9 mouse cellular contexts compared by ENCODE assay signal in genomic region chr7:70337581-70338264, GRCm38 (mm10). TPM values are rescaled to one million over a fixed set of nuclear protein-coding genes. Genes with fewer than 3 reads are reported as not detected.
DNase-seq lines count a peak whose midpoint lies in the region; ATAC-seq and TF ChIP-seq lines count a peak whose summit lies in the region.
"Had no signal": no experiment of that assay in that cellular context is flagged by ENCODE, and none has a peak within 500 bp of the region (broad histone marks: within the 10 kb centered on the region; RNA-seq: fewer than 3 reads in every experiment).

No protein-coding gene starts in this region.

- 6% methylated on average over 37 of the region's 37 CpGs for WGBS in forebrain, postnatal 0 days
- 1% methylated on average over 37 of the region's 37 CpGs for WGBS in limb, embryonic 12.5 days
- WGBS in neural tube, embryonic 15.5 days, result 5% methylated on average over 37 of the region's 37 CpGs

- peak overlapping the region; percentile 51 for H3K27ac ChIP-seq in layer of hippocampus, adult 2 months
- H3K27ac ChIP-seq in forebrain, postnatal 0 days (ENCODE audit: low read depth, low read length), result peak overlapping the region; percentile 66
- no peak overlapping the region for H3K27ac ChIP-seq in limb, embryonic 12.5 days
- H3K27ac ChIP-seq in neural tube, embryonic 15.5 days (replicated peaks), result no peak overlapping the region

- ATAC-seq in forebrain, postnatal 0 days, result peak; percentile 42
- ATAC-seq in limb, embryonic 12.5 days (ENCODE audit: insufficient number of reproducible peaks, insufficient read depth, low FRiP score, low TSS enrichment, low read depth), result no peak
- ATAC-seq in neural tube, embryonic 15.5 days (ENCODE audit: low FRiP score), result no peak

- no peaks in the 10 kb centered on the region for H3K9me3 ChIP-seq in forebrain, postnatal 0 days (ENCODE audit: low read length)
- no peaks in the 10 kb centered on the region for H3K9me3 ChIP-seq in limb, embryonic 12.5 days
- no peaks in the 10 kb centered on the region for H3K9me3 ChIP-seq in neural tube, embryonic 15.5 days (replicated peaks)

- TF ChIP-seq CTCF in layer of hippocampus, adult 2 months (conservative IDR thresholded peaks at IDR 0.05), result peak; percentile 30
- peak; percentile 43 for TF ChIP-seq CTCF in forebrain, postnatal 0 days (IDR thresholded peaks at IDR 0.05; ENCODE audit: low read depth)

- no peaks in the 10 kb centered on the region for H3K36me3 ChIP-seq in forebrain, postnatal 0 days (ENCODE audit: insufficient read depth)
- no peaks in the 10 kb centered on the region for H3K36me3 ChIP-seq in limb, embryonic 12.5 days
- H3K36me3 ChIP-seq in neural tube, embryonic 15.5 days, result no peaks in the 10 kb centered on the region

- peaks cover 87% of the 10 kb centered on the region for H3K27me3 ChIP-seq in forebrain, postnatal 0 days (ENCODE audit: insufficient read depth, low read length)
- peaks cover 92% of the 10 kb centered on the region for H3K27me3 ChIP-seq in limb, embryonic 12.5 days
- H3K27me3 ChIP-seq in neural tube, embryonic 15.5 days (replicated peaks), result peaks cover 83% of the 10 kb centered on the region

- H3K4me1 ChIP-seq in forebrain, postnatal 0 days (ENCODE audit: insufficient read depth), result no peaks in the 10 kb centered on the region
- H3K4me1 ChIP-seq in limb, embryonic 12.5 days (replicated peaks), result peaks cover 21% of the 10 kb centered on the region
- peaks cover 13% of the 10 kb centered on the region for H3K4me1 ChIP-seq in neural tube, embryonic 15.5 days

- peak overlapping the region; percentile 18; the same call in 1 of the 2 replicates for H3K4me3 ChIP-seq in layer of hippocampus, adult 2 months
- H3K4me3 ChIP-seq in forebrain, postnatal 0 days (ENCODE audit: low read depth, low read length), result peak overlapping the region; percentile 12
- peak overlapping the region; percentile 22 for H3K4me3 ChIP-seq in limb, embryonic 12.5 days (replicated peaks)
- H3K4me3 ChIP-seq in neural tube, embryonic 15.5 days (replicated peaks), result peak overlapping the region; percentile 14; the same call in 1 of the 2 replicates

- no peak for DNase-seq in layer of hippocampus, adult 2 months (ENCODE audit: low spot score in 2 of 2)
- DNase-seq in layer of hippocampus, adult 8-10 months (ENCODE audit: low spot score in 2 of 2), result no peak
- peak; percentile 22 for DNase-seq in forebrain, postnatal 0 days
- no peak for DNase-seq in urinary bladder, postnatal 25 days (ENCODE audit: low spot score)
- DNase-seq in cerebellum, adult 9-10 months, result no peak
- no peak for DNase-seq in left cerebral cortex, adult 18-20 months (ENCODE audit: low spot score in 2 of 2)

- H3K4me2 ChIP-seq in forebrain, postnatal 0 days (ENCODE audit: low read depth), result peak overlapping the region; percentile 33
- peak overlapping the region; percentile 45 for H3K4me2 ChIP-seq in limb, embryonic 12.5 days
- peak overlapping the region; percentile 49 for H3K4me2 ChIP-seq in neural tube, embryonic 15.5 days

- no peak overlapping the region for H3K9ac ChIP-seq in forebrain, postnatal 0 days
- H3K9ac ChIP-seq in limb, embryonic 12.5 days (replicated peaks), result 0 out of 2 replicates have a peak overlapping the region, but pooled peaks have one; percentile 18
- no peak overlapping the region for H3K9ac ChIP-seq in neural tube, embryonic 15.5 days (replicated peaks)

RNA-seq across cellular contexts. Expression of gene Nr2f2, which starts 28.8 kb away (rescaled TPM):
- 10 to 100 TPM; 35.8 to 48.5 TPM for total RNA-seq in layer of hippocampus, adult 2 months (2021)
- 10 to 100 TPM; 40.5 to 53.3 (median 45.9) TPM for total RNA-seq in layer of hippocampus, adult 8-10 months (2022)
- total RNA-seq in forebrain, postnatal 0 days (2014; rRNA removed), result 23.7 and 49.9 TPM in 2 replicates
- polyA plus RNA-seq in forebrain, postnatal 0 days (2015; fragmentation: Nextera tagmentation; extraction: Ambion mirVana), result 46.4 and 92.8 TPM in 2 replicates
- polyA plus RNA-seq in limb, embryonic 12.5 days (2016; fragmentation: Nextera tagmentation; extraction: Ambion mirVana), result 71.8 and 76.9 TPM in 2 replicates
- polyA plus RNA-seq in neural tube, embryonic 15.5 days (2015; fragmentation: Nextera tagmentation; extraction: Ambion mirVana), result 60.3 and 62.5 TPM in 2 replicates
- total RNA-seq in left cerebral cortex, adult 18-20 months (2021), result 10 to 100 TPM; 35.3 to 42.7 TPM
- total RNA-seq: MEL had no signal

Comparison
In these comparisons a context has a peak if more than half of its experiments do, and no peak if none do; other contexts are left out.
1. H3K27ac ChIP-seq: peak in layer of hippocampus, adult 2 months (single experiment) and forebrain, postnatal 0 days (single experiment); none in limb, embryonic 12.5 days (single experiment) and neural tube, embryonic 15.5 days (single experiment).
2. Peak in every context shown above with its lines, with median percentiles within 50 percentile points of each other: H3K4me3 ChIP-seq and H3K4me2 ChIP-seq.